Mouse (Mus musculus) lung, adult 2 months (tissue): ENCODE results near the gene Kdm6b. TPM values are rescaled to one million over a fixed set of nuclear protein-coding genes. Genes with fewer than 3 reads are reported as not detected.
A peak's percentile ranks its signal among the peaks of the same experiment; 100 is the strongest.
"Not testable (repeated sequence)": the region's sequence is repeated elsewhere in the genome, so short reads cannot be mapped to it uniquely, and the experiment has no call there.

Source experiments
- DNase-seq: peaks from one replicate; pipeline ENCODE4 v3.0.0; 2022
- H3K4me1 ChIP-seq: fragments of 200-500 bp; 2 replicates; pipeline ENCODE4 v1.6.1; 2011; ENCODE audit warnings: low read length; ENCODE audit not compliant: control insufficient read depth, insufficient read depth
- H3K4me3 ChIP-seq: fragments of 200-500 bp; replicated peaks from 2 replicates; pipeline ENCODE3; 2011; ENCODE audit warnings: low read depth, mild to moderate bottlenecking, control low read depth, low read length; ENCODE audit errors: extremely low read depth
- CTCF ChIP-seq: fragments of 200-500 bp; IDR thresholded peaks from 2 replicates; pipeline ENCODE4 v1.5.1; 2011; ENCODE audit warnings: mild to moderate bottlenecking, low read length, control low read depth; ENCODE audit not compliant: insufficient read depth
- POLR2A ChIP-seq: fragments of 200-500 bp; IDR thresholded peaks from 2 replicates; pipeline ENCODE4 v1.6.1; 2011; ENCODE audit warnings: low read depth, mild to moderate bottlenecking, control low read depth, low read length, borderline replicate concordance; ENCODE audit errors: extremely low read depth
- WGBS: fragments of 180-500 bp; shearing (Covaris S2); methylation state at CpG from one replicate; pipeline ENCODE4 v1.1.7; 2018; 5-methylcytosine and 5-hydroxymethylcytosine counted together
- polyA plus RNA-seq: library from polyadenylated mRNA; depleted of rRNA; stranded (reverse); fragments of >200 nt; gene quantifications from 2 replicates; pipeline ENCODE4 v1.2.3, GENCODE M21; 2012

Gene Kdm6b
- polyA plus RNA-seq, 1 experiment: 21.0 TPM

DNA sequence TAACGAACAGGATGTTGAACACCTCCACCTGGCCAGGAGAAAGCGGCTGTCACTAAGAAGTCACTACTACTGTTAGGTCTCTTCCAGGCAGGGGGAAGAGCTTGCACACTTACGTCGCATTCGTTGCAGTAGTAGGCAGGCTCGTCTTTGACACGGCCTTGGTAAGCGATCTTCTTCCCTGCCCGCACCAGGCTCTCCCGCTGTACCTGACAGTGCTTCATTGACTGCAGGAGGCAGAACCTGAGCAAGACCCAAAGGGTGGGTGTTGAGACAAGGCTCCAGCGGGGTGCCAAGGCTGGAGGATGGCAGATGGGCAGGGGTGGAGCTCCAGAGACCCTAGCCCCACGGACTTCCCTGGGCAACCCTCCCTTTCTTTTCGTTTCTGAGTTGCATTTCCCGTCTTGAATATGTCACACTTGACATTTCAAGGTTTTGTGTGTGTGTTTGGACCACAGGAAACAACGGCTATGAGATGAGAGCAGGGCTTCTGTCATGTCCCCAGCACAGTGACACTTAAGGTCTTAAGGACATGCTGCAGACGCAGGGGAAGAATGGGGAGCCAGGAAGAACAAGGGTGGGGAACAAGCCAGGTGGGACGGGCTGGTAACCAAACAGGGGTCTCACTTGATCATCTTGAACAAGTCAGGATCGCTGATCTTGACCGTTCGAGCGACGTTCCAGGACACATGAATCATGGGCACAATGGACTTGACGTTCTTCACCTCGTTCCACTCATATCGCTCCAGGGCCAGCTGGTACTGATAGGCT, 13.2 kb downstream of the Kdm6b start:
- Histone ChIP-seq H3K4me1 (peaks cover 3% of the 10 kb centered on the region), H3K4me3 (no peak overlapping the region)
- peak; percentile 5 for DNase-seq
- 84% methylated on average over 25 of the region's 25 CpGs for WGBS
- TF ChIP-seq POLR2A (no peak), CTCF (no peak)

DNA sequence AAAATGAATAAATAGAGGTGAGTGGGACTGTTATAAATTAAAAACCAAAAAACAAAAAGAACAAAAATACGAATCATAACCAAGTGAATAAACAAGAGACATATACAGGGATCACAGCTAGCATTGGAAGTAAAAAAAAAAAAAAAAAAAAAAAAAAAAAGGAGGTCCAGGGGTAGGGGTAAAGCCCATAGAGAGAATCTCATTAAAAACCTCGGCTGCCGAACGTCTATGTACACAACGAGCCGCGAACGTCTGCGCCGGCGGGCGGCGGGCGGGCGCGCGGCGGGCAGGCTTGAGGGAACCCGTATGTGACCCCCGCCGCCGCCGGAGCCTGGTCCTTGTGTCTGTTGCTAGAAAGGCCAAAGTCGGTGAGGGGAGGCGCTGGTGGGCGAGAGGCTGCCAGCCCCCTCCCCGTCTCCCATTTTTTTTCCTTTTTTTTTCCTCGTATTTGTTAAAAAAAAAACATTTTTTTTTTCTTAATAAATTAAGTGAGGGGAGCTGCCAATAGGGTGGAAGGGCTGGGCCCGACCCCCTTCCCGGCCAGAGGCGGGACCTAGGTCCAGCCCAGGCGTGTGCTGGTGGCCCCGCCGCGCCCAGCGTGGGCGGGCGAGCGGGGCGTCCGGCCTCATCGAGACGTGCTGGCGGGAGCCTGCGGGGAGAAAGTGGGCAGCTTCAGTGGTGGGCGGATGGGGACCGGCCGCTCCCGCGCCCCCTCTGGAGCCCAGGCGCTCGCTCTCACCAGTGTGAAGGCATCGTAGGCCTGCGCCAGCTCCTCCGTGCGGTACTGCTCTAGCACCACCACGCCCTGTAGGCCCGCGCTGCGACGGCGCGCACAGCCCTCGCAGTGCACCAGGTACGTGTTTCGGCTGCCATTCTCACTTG, 14.0 kb downstream of the Kdm6b start:
- no peak overlapping the region for H3K4me3 ChIP-seq
- 65% methylated on average over 66 of the region's 66 CpGs for WGBS
- DNase-seq: no peak
- TF ChIP-seq CTCF (no peak), POLR2A (no peak)
- peaks cover 4% of the 10 kb centered on the region for H3K4me1 ChIP-seq

DNA sequence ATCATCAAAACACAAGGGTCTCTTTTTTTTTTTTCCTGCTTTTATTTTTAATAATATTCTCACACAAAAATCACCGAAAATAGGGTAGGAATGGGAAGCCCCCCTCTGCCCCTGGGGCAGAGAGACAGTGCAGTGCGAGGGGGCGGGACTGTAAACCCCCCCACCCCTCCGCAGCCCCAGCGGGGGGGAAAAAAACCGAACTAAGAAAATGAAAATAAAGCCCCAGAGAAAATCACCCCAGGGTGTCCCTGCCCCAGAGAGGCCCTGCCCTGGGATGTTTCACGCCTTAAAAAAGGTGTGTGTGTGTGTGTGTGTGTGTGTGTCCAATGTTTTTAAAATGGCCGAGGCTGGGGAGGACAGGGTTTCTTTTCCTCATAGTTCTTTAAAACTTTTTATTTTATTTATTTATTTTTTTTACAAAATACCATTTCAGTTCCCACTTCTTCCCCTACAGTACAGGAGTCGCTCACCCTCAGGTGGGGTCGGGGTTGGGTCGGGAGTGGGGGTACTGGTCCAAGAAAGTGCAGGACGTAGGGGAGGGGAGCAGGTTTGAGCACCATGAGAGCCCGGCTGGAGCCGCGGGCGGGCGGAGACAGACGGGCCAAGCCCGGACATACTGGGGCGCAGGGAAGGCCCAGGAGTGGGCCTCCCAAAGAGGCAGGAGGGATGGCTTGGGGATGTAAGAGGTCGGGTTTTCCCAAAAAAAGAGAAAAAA, 14.8 kb downstream of the Kdm6b start:
- no peak for TF ChIP-seq POLR2A
- TF ChIP-seq CTCF: no peak
- WGBS: 51% methylated on average over 21 of the region's 21 CpGs
- DNase-seq: no peak
- H3K4me3 ChIP-seq: no peak overlapping the region
- peaks cover 6% of the 10 kb centered on the region for H3K4me1 ChIP-seq

DNA sequence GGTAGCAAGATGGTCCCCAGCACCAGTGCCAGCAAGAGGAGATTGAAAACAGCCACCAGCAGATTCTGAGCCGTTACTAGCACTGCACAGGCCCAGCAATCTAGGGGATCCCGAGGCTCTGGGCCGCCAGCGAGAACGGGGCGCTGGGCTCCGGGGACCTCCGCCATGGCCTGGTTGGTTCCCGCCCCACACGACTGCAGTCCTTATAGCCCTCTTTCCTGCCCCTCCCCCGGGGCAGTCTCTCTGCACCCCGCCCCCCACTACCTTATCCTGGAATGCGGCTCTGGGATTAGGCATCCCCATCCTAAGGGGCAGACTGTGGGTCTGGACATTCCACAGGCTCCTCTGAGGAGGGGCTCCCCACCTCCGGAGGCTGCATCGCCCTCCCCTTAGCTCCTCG, 15.4 kb downstream of the Kdm6b start, which contains the start of gene Tmem88:
Tmem88 (minus strand) TSS at position 176 of the 400 bp plus-strand sequence.
- 27% methylated on average over 16 of the region's 16 CpGs for WGBS
- peak within 1 kb of the TSS; percentile 57 for H3K4me3 ChIP-seq
- TF ChIP-seq POLR2A (peak; percentile 68; the same call in 1 of the 2 replicates), CTCF (no peak)
- DNase-seq: peak; percentile 38
- H3K4me1 ChIP-seq: peaks cover 6% of the 10 kb centered on the region

DNA sequence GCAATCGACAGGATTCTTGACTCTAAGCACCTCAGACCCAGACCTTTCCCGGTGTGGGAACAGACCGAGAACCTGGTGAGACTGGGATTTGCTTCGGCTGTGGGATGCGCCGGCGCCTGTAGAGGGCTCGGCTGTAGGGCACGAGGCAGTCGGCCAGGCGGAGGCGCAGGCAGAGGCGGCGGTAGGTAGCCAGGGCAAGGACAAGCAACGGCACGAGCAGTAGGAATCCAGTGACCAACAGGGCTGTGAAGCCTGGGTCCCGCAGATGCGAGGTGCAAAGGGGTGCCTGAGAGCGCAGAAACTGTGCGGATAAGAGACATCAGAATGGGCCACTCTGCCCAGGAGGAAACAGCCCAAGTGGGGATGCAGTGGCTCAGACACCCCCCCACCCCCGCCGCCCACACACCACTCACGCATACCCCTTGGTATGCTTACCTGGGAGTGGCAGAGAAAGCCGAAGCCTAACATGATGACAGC, 15.9 kb downstream of the Kdm6b start:
- no peak for TF ChIP-seq CTCF
- TF ChIP-seq POLR2A: no peak
- DNase-seq: no peak
- Histone ChIP-seq H3K4me3 (peak overlapping the region; percentile 57), H3K4me1 (peaks cover 6% of the 10 kb centered on the region)
- 23% methylated on average over 24 of the region's 24 CpGs for WGBS

DNA sequence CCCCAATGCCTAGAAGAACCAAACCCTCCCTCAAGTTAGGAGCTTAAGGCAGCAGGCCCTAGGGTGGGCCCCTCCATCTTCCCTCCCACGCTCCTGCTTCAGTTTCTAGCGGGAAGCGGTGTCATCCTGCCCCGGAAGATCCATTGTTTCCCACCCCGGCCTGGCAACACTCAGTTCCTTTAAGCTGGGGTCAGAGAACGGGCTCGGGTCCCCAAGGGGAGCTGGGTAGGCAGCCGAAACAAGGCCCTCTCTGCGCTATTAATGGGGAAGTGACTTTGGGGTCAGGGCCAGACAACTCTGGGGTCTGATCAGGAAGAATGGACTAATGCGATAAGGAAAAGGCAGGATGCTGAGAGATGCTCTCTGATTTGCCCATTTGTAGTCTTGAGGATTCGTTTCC, 16.7 kb downstream of the Kdm6b start:
- peaks cover 6% of the 10 kb centered on the region for H3K4me1 ChIP-seq
- TF ChIP-seq POLR2A: peak; percentile 52; the same call in 1 of the 2 replicates
- no peak for TF ChIP-seq CTCF
- WGBS: 20% methylated on average over 11 of the region's 11 CpGs
- peak overlapping the region; percentile 100 for H3K4me3 ChIP-seq
- peak; percentile 43 for DNase-seq

DNA sequence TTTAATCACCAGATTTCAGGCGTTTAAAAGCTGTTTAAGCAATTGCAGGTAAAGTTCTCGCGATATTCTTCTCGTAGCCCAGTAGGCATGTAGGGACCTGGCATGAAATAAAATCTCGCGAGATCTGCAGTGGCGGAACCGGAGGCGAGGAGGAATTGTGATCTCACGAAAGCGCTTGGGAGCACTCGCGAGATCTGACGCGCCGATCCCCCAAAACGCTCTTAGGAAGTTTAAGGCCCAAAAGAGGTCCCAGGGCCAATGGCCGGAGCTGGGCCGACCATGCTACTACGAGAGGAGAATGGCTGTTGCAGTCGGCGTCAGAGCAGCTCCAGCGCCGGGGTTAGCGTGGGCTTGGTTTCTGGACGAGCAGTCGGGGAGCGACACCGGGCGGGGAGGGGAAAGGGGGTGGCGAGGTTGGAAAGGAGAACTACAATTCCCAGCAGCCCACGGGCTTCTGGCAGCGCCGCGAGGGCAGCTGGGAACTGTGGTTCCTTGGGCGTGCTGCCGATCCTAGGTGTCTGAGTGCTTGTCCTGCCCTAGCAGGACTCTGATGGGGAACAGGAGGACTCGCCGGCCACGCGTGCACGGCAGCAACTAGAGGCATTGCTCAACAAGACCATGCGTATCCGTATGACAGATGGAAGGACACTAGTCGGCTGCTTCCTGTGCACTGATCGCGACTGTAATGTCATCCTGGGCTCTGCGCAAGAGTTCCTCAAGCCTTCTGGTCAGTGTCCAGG, 17.7 kb downstream of the Kdm6b start:
- WGBS: under 1% methylated on average over 48 of the region's 48 CpGs
- H3K4me1 ChIP-seq: 0 out of 2 replicates have a peak, but pooled peaks cover 3% of the 10 kb centered on the region
- TF ChIP-seq POLR2A (peak; percentile 88; the same call in 1 of the 2 replicates), CTCF (no peak)
- H3K4me3 ChIP-seq: peak overlapping the region; percentile 100
- peak; percentile 96 for DNase-seq

DNA sequence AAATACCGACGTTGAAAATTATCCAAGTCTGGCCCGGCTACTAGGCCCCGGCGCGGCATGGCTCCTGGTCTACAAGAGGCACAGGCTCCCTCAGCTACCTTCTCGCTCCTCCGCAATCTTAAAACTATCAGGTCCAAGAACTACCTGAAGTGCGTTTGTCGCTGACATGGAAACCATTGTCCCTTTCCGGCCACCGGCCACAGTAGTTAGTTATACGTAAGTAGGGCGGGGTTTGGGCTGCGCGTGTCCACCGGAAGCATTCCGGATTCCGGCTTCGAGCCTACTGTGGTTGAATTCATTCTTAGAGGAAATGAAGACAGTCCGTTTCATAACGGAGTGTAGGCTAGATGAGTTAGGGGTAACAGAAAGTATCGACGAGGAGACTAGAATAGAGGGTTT, 18.2 kb downstream of the Kdm6b start, which contains the start of the genes Naa38 and Cyb5d1:
Naa38 (plus strand) TSS at position 253 of the 399 bp plus-strand sequence.
Cyb5d1 (minus strand) TSS at position 397 of the 399 bp plus-strand sequence.
- under 1% methylated on average over 24 of the region's 24 CpGs for WGBS
- peak; percentile 87 for DNase-seq

DNA sequence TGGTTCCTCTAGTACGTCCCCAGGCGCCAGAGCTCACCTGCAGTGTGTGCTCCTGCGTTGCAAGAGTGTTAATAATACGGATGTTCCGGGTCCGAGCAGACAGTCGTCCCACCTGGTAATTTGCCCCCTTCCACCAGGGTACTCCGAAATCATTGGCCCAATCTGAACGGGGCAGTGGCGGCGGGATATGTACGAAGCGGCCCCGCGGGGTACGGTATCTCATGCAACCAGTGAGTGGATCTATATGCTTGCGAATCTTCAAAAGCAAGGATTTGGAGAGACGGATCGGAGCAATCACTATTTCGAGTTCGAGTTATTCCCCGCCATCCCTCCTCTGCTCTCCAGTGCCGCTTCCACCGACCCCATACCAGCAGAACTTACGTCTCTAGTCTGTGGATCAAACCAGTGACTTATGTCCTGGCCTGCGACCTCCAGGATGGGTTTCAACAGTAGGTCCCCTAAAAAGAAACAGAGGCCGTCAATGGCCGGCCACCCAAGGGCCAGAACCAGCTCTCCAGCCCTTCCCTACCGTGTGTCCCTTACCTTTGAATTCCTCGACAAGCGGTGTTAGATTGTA, 18.8 kb downstream of the Kdm6b start:
- not testable (repeated sequence) for H3K4me1 ChIP-seq, DNase-seq
- WGBS: 1% methylated on average over 31 of the region's 31 CpGs
- H3K4me3 ChIP-seq: peak overlapping the region; percentile 64

More for the DNA sequence above, 18.2 kb downstream of the Kdm6b start, which contains the start of the genes Naa38 and Cyb5d1:
- H3K4me3 ChIP-seq: peak within 1 kb of the TSS; percentile 100
- TF ChIP-seq POLR2A: peak; percentile 59; the same call in 1 of the 2 replicates
- not testable (repeated sequence) for H3K4me1 ChIP-seq
